Mouse (Mus musculus): ENCODE data around the gene Arhgap24.

GRCm38 (mm10) chr5:102621036-102621435 is 139.8 kb downstream of the Arhgap24 start:
- no peak for TF ChIP-seq CTCF (conservative IDR thresholded peaks at IDR 0.05; ENCODE audit: insufficient read depth, insufficient read length, low read depth, low read length)
- no peak for TF ChIP-seq POLR2A (IDR thresholded peaks at IDR 0.05; ENCODE audit: low read depth, low read length)

Measured in kidney, adult 2 months (tissue).